Mouse (Mus musculus): ENCODE measurements around the gene Dock9. TPM values are rescaled to one million over a fixed set of nuclear protein-coding genes. Genes with fewer than 3 reads are reported as not detected.

Dock9 gene
- polyA plus RNA-seq, 1 experiment: 41.9 TPM

DNA sequence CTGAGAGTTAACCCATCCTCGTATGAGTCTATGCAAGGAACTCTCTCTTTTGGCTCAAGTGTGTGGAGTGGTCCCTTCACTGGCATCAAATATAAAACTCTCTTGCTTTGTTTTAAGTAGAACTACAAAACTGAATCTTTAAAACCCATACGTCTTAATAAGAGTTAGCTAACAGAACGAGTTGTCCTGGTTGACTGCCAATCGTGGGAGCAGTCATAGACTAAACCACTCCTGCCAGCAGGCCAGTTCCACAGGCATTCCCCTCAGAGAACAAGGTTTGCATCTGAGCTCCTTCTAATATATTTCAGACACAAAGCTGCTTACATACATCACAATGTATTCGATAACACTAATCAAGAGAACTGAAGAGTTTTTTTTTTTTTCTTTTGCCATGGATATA lies 203.0 kb downstream of the Dock9 start:
- TF ChIP-seq POLR2A (IDR thresholded peaks at IDR 0.05; ENCODE audit: low read depth, low read length) (no peak), CTCF (conservative IDR thresholded peaks at IDR 0.05; ENCODE audit: insufficient read depth, insufficient read length, low read depth, low read length) (no peak)
- WGBS: 68% methylated on average over 5 of the region's 5 CpGs
- H3K4me3 ChIP-seq (ENCODE audit: insufficient read depth, low read depth, low read length): no peak overlapping the region

DNA sequence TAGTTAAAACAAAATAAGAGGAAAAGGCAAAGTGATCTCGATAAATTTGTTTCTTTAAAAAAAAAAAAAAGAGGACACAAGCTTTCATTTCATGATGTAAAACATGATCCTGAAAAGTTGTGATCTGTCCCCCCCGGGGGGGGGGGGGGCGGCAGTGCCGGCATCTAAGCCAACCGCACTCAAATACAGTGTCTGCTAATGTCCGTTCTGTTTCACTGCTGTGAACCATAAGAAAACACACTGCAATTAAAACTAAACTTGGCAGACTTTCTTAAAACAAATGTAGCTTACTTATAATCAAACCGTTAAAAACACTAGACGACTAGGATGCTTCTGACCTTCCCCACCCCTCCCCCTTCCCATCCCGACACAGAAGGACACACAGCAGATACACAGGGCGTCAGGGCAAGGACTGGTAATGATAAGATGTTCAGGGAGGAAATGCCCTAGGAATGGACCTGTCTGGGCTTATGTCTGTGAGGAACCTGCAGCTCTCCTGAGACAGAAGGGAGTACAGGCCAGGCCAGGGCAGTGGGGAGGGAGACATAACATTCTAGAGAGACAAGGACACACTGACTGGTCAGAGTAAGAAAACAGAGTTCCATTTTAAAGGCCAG lies 204.2 kb downstream of the Dock9 start:
- TF ChIP-seq POLR2A (IDR thresholded peaks at IDR 0.05; ENCODE audit: low read depth, low read length): no peak
- no peak for TF ChIP-seq CTCF (conservative IDR thresholded peaks at IDR 0.05; ENCODE audit: insufficient read depth, insufficient read length, low read depth, low read length)
- Histone ChIP-seq H3K4me3 (ENCODE audit: insufficient read depth, low read depth, low read length) (no peak overlapping the region), H3K27ac (ENCODE audit: insufficient read depth, low read depth, low read length) (no peak overlapping the region), H3K27me3 (replicated peaks; ENCODE audit: control insufficient read depth, insufficient read depth, low read length) (no peaks in the 10 kb centered on the region), H3K4me1 (ENCODE audit: control insufficient read depth, insufficient read depth, low read length) (peaks cover 7% of the 10 kb centered on the region; the same call in 1 of the 2 replicates), H3K36me3 (ENCODE audit: control insufficient read depth, insufficient read depth, low read length) (no peaks in the 10 kb centered on the region)
- 49% methylated on average over 10 of the region's 10 CpGs for WGBS
- no peak for DNase-seq

More for the DNA sequence above, 203.0 kb downstream of the Dock9 start:
- Histone ChIP-seq H3K4me1 (ENCODE audit: control insufficient read depth, insufficient read depth, low read length) (0 out of 2 replicates have a peak, but pooled peaks cover 3% of the 10 kb centered on the region), H3K27ac (ENCODE audit: insufficient read depth, low read depth, low read length) (no peak overlapping the region), H3K36me3 (ENCODE audit: control insufficient read depth, insufficient read depth, low read length) (0 out of 2 replicates have a peak, but pooled peaks cover 1% of the 10 kb centered on the region), H3K27me3 (replicated peaks; ENCODE audit: control insufficient read depth, insufficient read depth, low read length) (no peaks in the 10 kb centered on the region)
- no peak for DNase-seq

DNA sequence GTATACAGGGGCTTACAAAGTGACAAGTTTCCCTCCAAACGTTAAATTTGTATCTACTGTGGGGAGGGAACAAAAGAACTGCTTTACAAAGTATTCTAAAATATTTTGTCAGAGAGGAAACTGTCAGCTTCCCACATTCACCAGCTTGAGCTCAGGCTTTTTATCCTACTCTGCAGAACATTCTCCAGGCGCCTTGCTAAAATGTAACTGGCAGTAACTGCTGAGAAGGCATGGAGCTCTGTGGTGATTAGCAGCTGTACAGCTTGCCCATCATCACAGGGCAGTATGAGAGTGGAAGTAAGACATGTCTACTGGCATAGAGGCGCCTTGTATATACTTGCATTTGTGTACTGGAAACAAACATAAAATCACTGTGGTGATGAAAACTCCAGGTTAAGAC lies 204.7 kb downstream of the Dock9 start:
- TF ChIP-seq CTCF (conservative IDR thresholded peaks at IDR 0.05; ENCODE audit: insufficient read depth, insufficient read length, low read depth, low read length) (no peak), POLR2A (IDR thresholded peaks at IDR 0.05; ENCODE audit: low read depth, low read length) (no peak)
- DNase-seq: peak; percentile 48
- 46% methylated on average over 3 of the region's 3 CpGs for WGBS
- Histone ChIP-seq H3K27ac (ENCODE audit: insufficient read depth, low read depth, low read length) (no peak overlapping the region), H3K27me3 (replicated peaks; ENCODE audit: control insufficient read depth, insufficient read depth, low read length) (no peaks in the 10 kb centered on the region), H3K36me3 (ENCODE audit: control insufficient read depth, insufficient read depth, low read length) (no peaks in the 10 kb centered on the region), H3K4me3 (ENCODE audit: insufficient read depth, low read depth, low read length) (no peak overlapping the region), H3K4me1 (ENCODE audit: control insufficient read depth, insufficient read depth, low read length) (peaks cover 7% of the 10 kb centered on the region; the same call in 1 of the 2 replicates)

DNA sequence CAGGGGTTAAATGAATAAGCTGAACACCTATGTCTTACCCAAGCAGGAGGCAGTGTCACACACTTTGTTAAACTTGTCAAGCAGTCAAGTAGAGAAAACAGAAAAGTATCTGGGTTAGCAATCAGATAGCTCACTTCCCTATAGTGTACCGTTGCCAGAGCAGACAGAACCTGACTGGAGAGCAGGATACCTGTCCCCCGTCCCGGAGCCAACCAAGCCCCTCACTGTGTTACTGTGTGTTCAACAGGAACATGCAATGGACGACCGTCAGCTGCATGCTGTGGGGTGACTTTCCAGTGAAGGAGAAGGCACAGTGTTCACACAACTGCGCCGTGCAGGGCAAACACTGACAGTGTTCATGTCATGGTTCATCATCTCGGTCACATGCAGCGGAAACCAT lies 205.3 kb downstream of the Dock9 start:
- WGBS: 58% methylated on average over 9 of the region's 9 CpGs
- DNase-seq: no peak
- Histone ChIP-seq H3K27ac (ENCODE audit: insufficient read depth, low read depth, low read length) (no peak overlapping the region), H3K36me3 (ENCODE audit: control insufficient read depth, insufficient read depth, low read length) (no peaks in the 10 kb centered on the region), H3K4me1 (ENCODE audit: control insufficient read depth, insufficient read depth, low read length) (peaks cover 7% of the 10 kb centered on the region; the same call in 1 of the 2 replicates), H3K4me3 (ENCODE audit: insufficient read depth, low read depth, low read length) (no peak overlapping the region), H3K27me3 (replicated peaks; ENCODE audit: control insufficient read depth, insufficient read depth, low read length) (no peaks in the 10 kb centered on the region)
- TF ChIP-seq CTCF (conservative IDR thresholded peaks at IDR 0.05; ENCODE audit: insufficient read depth, insufficient read length, low read depth, low read length) (no peak), POLR2A (IDR thresholded peaks at IDR 0.05; ENCODE audit: low read depth, low read length) (no peak)

DNA sequence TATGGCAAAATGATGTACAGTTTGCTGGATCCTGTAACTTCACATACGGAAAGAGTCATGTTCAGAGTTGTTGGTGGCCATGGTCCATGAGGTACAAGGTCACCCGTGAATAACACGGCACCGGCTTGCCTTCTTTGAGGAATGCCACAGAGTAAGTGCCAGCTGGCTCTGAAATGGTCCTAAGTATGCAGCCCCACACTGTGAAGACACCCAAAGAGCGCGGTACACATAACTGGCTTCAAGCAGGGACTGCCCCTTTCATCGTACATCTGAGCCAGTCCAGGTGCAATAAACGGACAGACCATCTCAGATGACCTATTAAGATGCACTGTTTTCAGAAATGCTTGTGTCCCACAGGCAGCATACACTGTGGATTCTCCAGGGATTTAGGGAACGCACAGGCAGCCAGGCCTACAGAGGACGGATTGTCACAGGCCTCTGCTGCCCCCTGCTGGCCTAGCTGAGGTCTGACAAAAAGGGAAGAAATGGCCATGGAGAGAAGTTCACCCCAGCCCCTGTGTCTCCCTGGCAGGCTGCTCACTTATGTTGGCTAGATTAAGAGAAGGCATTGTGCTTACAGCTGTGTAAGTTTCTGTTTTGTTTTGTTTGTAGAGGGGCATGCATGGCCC lies 208.4 kb downstream of the Dock9 start:
- H3K4me1 ChIP-seq (ENCODE audit: control insufficient read depth, insufficient read depth, low read length): peaks cover 7% of the 10 kb centered on the region; the same call in 1 of the 2 replicates
- H3K27me3 ChIP-seq (replicated peaks; ENCODE audit: control insufficient read depth, insufficient read depth, low read length): no peaks in the 10 kb centered on the region
- H3K36me3 ChIP-seq (ENCODE audit: control insufficient read depth, insufficient read depth, low read length): no peaks in the 10 kb centered on the region
- no peak for TF ChIP-seq POLR2A (IDR thresholded peaks at IDR 0.05; ENCODE audit: low read depth, low read length)
- TF ChIP-seq CTCF (conservative IDR thresholded peaks at IDR 0.05; ENCODE audit: insufficient read depth, insufficient read length, low read depth, low read length): peak; percentile 84
- peak; percentile 70 for DNase-seq
- no peak overlapping the region for H3K27ac ChIP-seq (ENCODE audit: insufficient read depth, low read depth, low read length)
- H3K4me3 ChIP-seq (ENCODE audit: insufficient read depth, low read depth, low read length): no peak overlapping the region
- WGBS: 26% methylated on average over 10 of the region's 10 CpGs

DNA sequence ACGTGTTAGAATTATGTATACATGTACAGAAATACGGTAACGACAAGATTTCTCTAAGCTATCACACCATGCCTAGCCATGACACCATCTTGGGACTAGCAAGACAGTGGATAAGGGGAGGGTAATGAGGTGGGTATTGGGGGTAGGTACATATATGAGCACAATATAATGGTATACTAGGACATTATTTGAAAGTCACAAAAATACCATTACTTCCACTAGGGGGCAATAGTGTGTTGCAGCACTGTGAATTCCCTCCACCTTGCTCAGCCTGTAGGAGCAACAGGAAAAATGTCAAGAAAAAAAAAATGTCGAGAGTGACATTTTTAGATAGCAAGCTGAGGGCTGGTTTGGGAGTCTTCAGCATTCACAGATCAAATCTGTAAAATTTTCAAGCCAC lies 209.2 kb downstream of the Dock9 start:
- no peak for TF ChIP-seq POLR2A (IDR thresholded peaks at IDR 0.05; ENCODE audit: low read depth, low read length)
- TF ChIP-seq CTCF (conservative IDR thresholded peaks at IDR 0.05; ENCODE audit: insufficient read depth, insufficient read length, low read depth, low read length): peak; percentile 55
- no peak overlapping the region for H3K4me3 ChIP-seq (ENCODE audit: insufficient read depth, low read depth, low read length)
- peak; percentile 63 for DNase-seq
- H3K4me1 ChIP-seq (ENCODE audit: control insufficient read depth, insufficient read depth, low read length): peaks cover 5% of the 10 kb centered on the region; the same call in 1 of the 2 replicates
- no peak overlapping the region for H3K27ac ChIP-seq (ENCODE audit: insufficient read depth, low read depth, low read length)
- no peaks in the 10 kb centered on the region for H3K36me3 ChIP-seq (ENCODE audit: control insufficient read depth, insufficient read depth, low read length)
- 69% methylated on average over 4 of the region's 4 CpGs for WGBS
- H3K27me3 ChIP-seq (replicated peaks; ENCODE audit: control insufficient read depth, insufficient read depth, low read length): no peaks in the 10 kb centered on the region
